Mouse (Mus musculus) MEL (cell line): ENCODE data around the gene Pawr. TPM values are rescaled to one million over a fixed set of nuclear protein-coding genes. Genes with fewer than 3 reads are reported as not detected.

Experiments
- DNase-seq: peaks from one replicate; pipeline ENCODE4 v3.0.0; 2011; ENCODE audit warnings: low read depth, low spot score
- H3K27ac ChIP-seq: 2 replicates; pipeline ENCODE4 v1.5.1; 2012; ENCODE audit warnings: low read depth, mild to moderate bottlenecking, control low read depth, low read length, moderate library complexity; ENCODE audit not compliant: control insufficient read depth
- H3K27me3 ChIP-seq, 2 experiments: fragments of 150-350 bp in 1 of 2; sonication (generic) in 1 of 2; 2 replicates each; pipeline ENCODE4 v1.6.1; 2012; ENCODE audit warnings: low read length in 2 of 2, mild to moderate bottlenecking in 2 of 2, improper control_type of control experiment in 1 of 2, moderate library complexity in 1 of 2; ENCODE audit not compliant: insufficient read depth in 2 of 2, control insufficient read depth in 1 of 2
- H3K36me3 ChIP-seq, 2 experiments: 2 replicates each; pipeline ENCODE4 v1.6.1; 2012 to 2014; ENCODE audit warnings: low read length in 2 of 2, improper control_type of control experiment in 1 of 2, inconsistent platforms in 1 of 2, mild to moderate bottlenecking in 1 of 2; ENCODE audit not compliant: insufficient read depth in 2 of 2, control insufficient read depth in 1 of 2
- H3K4me1 ChIP-seq, 2 experiments: fragments of 150-350 bp in 1 of 2; sonication (generic) in 1 of 2; 2 replicates each; pipeline ENCODE4 v1.6.1; 2012; ENCODE audit warnings: low read length in 2 of 2, improper control_type of control experiment in 1 of 2, mild to moderate bottlenecking in 1 of 2; ENCODE audit not compliant: insufficient read depth in 2 of 2, control insufficient read depth in 1 of 2
- H3K4me3 ChIP-seq, 2 experiments: fragments of 150-350 bp in 1 of 2; sonication (generic) in 1 of 2; 2 replicates each; pipeline ENCODE4 v1.5.1; 2012; ENCODE audit warnings: low read depth in 2 of 2, low read length in 2 of 2, mild to moderate bottlenecking in 2 of 2, moderate library complexity in 2 of 2, control low read depth in 1 of 2, improper control_type of control experiment in 1 of 2; ENCODE audit not compliant: control insufficient read depth in 1 of 2, insufficient read depth in 1 of 2
- H3K79me2 ChIP-seq: 2 replicates; pipeline ENCODE4 v1.6.1; 2012; ENCODE audit warnings: mild to moderate bottlenecking, low read length, moderate library complexity; ENCODE audit not compliant: control insufficient read depth, poor library complexity, insufficient read depth
- H3K9ac ChIP-seq: 2 replicates; pipeline ENCODE4 v1.6.1; 2012; ENCODE audit warnings: low read depth, mild to moderate bottlenecking, control low read depth, low read length, moderate library complexity; ENCODE audit not compliant: control insufficient read depth, poor library complexity, severe bottlenecking
- H3K9me3 ChIP-seq: fragments of 150-350 bp; sonication (generic); replicated peaks from 2 replicates; pipeline ENCODE4 v1.6.1; 2012; ENCODE audit warnings: mild to moderate bottlenecking, low read length, improper control_type of control experiment, moderate library complexity; ENCODE audit not compliant: insufficient read depth
- BHLHE40 ChIP-seq: IDR thresholded peaks from 2 replicates; pipeline ENCODE4 v1.6.1; 2012; ENCODE audit warnings: low read depth, mild to moderate bottlenecking, inconsistent platforms, low read length, improper control_type of control experiment, borderline replicate concordance
- CHD1 ChIP-seq: IDR thresholded peaks from 2 replicates; pipeline ENCODE4 v1.6.1; 2012; ENCODE audit warnings: low read depth, mild to moderate bottlenecking, inconsistent platforms, low read length, improper control_type of control experiment
- CHD2 ChIP-seq: IDR thresholded peaks from 2 replicates; pipeline ENCODE4 v1.6.1; 2011; ENCODE audit warnings: low read length, improper control_type of control experiment
- CTCF ChIP-seq, 3 experiments: IDR thresholded peaks in 2 of 3; conservative IDR thresholded peaks in 1 of 3; 2 replicates each; pipeline ENCODE4 v1.5.1; 2011 to 2012; ENCODE audit warnings: low read length in 3 of 3, low read depth in 2 of 3, mild to moderate bottlenecking in 2 of 3, improper control_type of control experiment in 1 of 3, inconsistent platforms in 1 of 3, mixed read lengths in 1 of 3, moderate library complexity in 1 of 3; ENCODE audit not compliant: control insufficient read depth in 1 of 3, insufficient read depth in 1 of 3, poor library complexity in 1 of 3, severe bottlenecking in 1 of 3
- E2F4 ChIP-seq: IDR thresholded peaks from 2 replicates; pipeline ENCODE4 v1.6.1; 2011; ENCODE audit warnings: low read depth, low read length, improper control_type of control experiment, borderline replicate concordance
- EP300 ChIP-seq, 2 experiments: IDR thresholded peaks; 2 replicates each; pipeline ENCODE4 v1.6.1; 2011; ENCODE audit warnings: improper control_type of control experiment in 2 of 2, low read length in 2 of 2, low read depth in 1 of 2, mild to moderate bottlenecking in 1 of 2
- GABPA ChIP-seq: IDR thresholded peaks from 2 replicates; pipeline ENCODE4 v1.6.1; 2012; ENCODE audit warnings: low read depth, mild to moderate bottlenecking, inconsistent platforms, low read length, improper control_type of control experiment, moderate library complexity
- GATA1 ChIP-seq: IDR thresholded peaks from 2 replicates; pipeline ENCODE4 v1.6.1; 2011; ENCODE audit warnings: low read depth, low read length, improper control_type of control experiment
- HCFC1 ChIP-seq: IDR thresholded peaks from 2 replicates; pipeline ENCODE4 v1.6.1; 2012; ENCODE audit warnings: low read depth, mild to moderate bottlenecking, inconsistent platforms, low read length, improper control_type of control experiment, moderate library complexity
- KAT2A ChIP-seq: conservative IDR thresholded peaks from 2 replicates; pipeline ENCODE4 v1.6.1; 2012; ENCODE audit warnings: low read depth, low read length, improper control_type of control experiment, inconsistent platforms
- MAFK ChIP-seq: IDR thresholded peaks from 2 replicates; pipeline ENCODE4 v1.6.1; 2011; ENCODE audit warnings: low read depth, mild to moderate bottlenecking, low read length, improper control_type of control experiment, borderline replicate concordance
- MAX ChIP-seq: IDR thresholded peaks from 2 replicates; pipeline ENCODE4 v1.6.1; 2011; ENCODE audit warnings: low read length, improper control_type of control experiment
- MEF2A ChIP-seq: IDR thresholded peaks from 2 replicates; pipeline ENCODE4 v1.6.1; 2014; ENCODE audit warnings: low read depth, mild to moderate bottlenecking, inconsistent platforms, low read length, improper control_type of control experiment; ENCODE audit not compliant: poor library complexity, insufficient replicate concordance, severe bottlenecking; ENCODE audit errors: extremely low read depth
- MXI1 ChIP-seq: IDR thresholded peaks from 2 replicates; pipeline ENCODE4 v1.6.1; 2011; ENCODE audit warnings: mild to moderate bottlenecking, low read depth, low read length, improper control_type of control experiment
- MYB ChIP-seq: IDR thresholded peaks from 2 replicates; pipeline ENCODE4 v1.6.1; 2011; ENCODE audit warnings: mild to moderate bottlenecking, low read depth, low read length, improper control_type of control experiment
- MYC ChIP-seq: IDR thresholded peaks from 2 replicates; pipeline ENCODE4 v1.6.1; 2011; ENCODE audit warnings: low read depth, mild to moderate bottlenecking, low read length, improper control_type of control experiment, moderate library complexity
- NRF1 ChIP-seq: IDR thresholded peaks from 2 replicates; pipeline ENCODE4 v1.6.1; 2014; ENCODE audit warnings: low read depth, mild to moderate bottlenecking, inconsistent platforms, low read length, improper control_type of control experiment, moderate library complexity; ENCODE audit not compliant: poor library complexity, insufficient read depth, severe bottlenecking
- POLR2A ChIP-seq, 2 experiments: IDR thresholded peaks; 2 replicates each; pipeline ENCODE4 v1.6.1; 2011 to 2012; ENCODE audit warnings: low read length in 2 of 2, mild to moderate bottlenecking in 2 of 2, control low read depth in 1 of 2, improper control_type of control experiment in 1 of 2, low read depth in 1 of 2, moderate library complexity in 1 of 2; ENCODE audit not compliant: control insufficient read depth in 1 of 2, insufficient read depth in 1 of 2, poor library complexity in 1 of 2
- POLR2AphosphoS5 ChIP-seq: IDR thresholded peaks from 2 replicates; pipeline ENCODE4 v1.6.1; 2012; ENCODE audit warnings: low read depth, borderline replicate concordance, mild to moderate bottlenecking, inconsistent platforms, low read length, moderate library complexity, mixed read lengths
- SIN3A ChIP-seq: IDR thresholded peaks from 2 replicates; pipeline ENCODE4 v1.6.1; 2012; ENCODE audit warnings: low read length, improper control_type of control experiment, inconsistent platforms
- SMC3 ChIP-seq: IDR thresholded peaks from 2 replicates; pipeline ENCODE4 v1.6.1; 2011; ENCODE audit warnings: low read depth, low read length, improper control_type of control experiment
- TBP ChIP-seq: IDR thresholded peaks from 2 replicates; pipeline ENCODE4 v1.8.0; 2011; ENCODE audit warnings: low read depth, low read length, improper control_type of control experiment
- TCF12 ChIP-seq: IDR thresholded peaks from 2 replicates; pipeline ENCODE4 v1.6.1; 2014; ENCODE audit warnings: low read depth, mild to moderate bottlenecking, inconsistent platforms, low read length, improper control_type of control experiment, moderate library complexity
- USF1 ChIP-seq: IDR thresholded peaks from 2 replicates; pipeline ENCODE4 v1.6.1; 2014; ENCODE audit warnings: low read depth, mild to moderate bottlenecking, inconsistent platforms, low read length, improper control_type of control experiment, moderate library complexity
- USF2 ChIP-seq, 2 experiments: IDR thresholded peaks; 2 replicates each; pipeline ENCODE4 v1.6.1; 2011 to 2012; ENCODE audit warnings: improper control_type of control experiment in 2 of 2, low read length in 2 of 2, borderline replicate concordance in 1 of 2, inconsistent platforms in 1 of 2, low read depth in 1 of 2, mild to moderate bottlenecking in 1 of 2; ENCODE audit not compliant: insufficient read depth in 1 of 2
- ZKSCAN1 ChIP-seq: IDR thresholded peaks from 2 replicates; pipeline ENCODE4 v1.6.1; 2012; ENCODE audit warnings: low read depth, mild to moderate bottlenecking, inconsistent platforms, low read length, improper control_type of control experiment, moderate library complexity
- ZMIZ1 ChIP-seq: IDR thresholded peaks from 2 replicates; pipeline ENCODE4 v1.6.1; 2012; ENCODE audit warnings: low read depth, mild to moderate bottlenecking, inconsistent platforms, low read length, improper control_type of control experiment, moderate library complexity
- polyA plus RNA-seq, 2 experiments: library from polyadenylated mRNA; stranded (reverse) in 1 of 2; unstranded in 1 of 2; fragments of >175 nt in 1 of 2; fragments of >200 nt in 1 of 2; gene quantifications; 2 replicates each; pipeline versions ENCODE4 v1.2.1 to v1.2.4; 2012; ENCODE audit warnings: low replicate concordance in 2 of 2, low read depth in 1 of 2; ENCODE audit not compliant: insufficient read length in 2 of 2, insufficient read depth in 1 of 2, missing spikeins in 1 of 2
- total RNA-seq: library from RNA; depleted of rRNA; stranded (reverse); fragments of 300-350 nt; gene quantifications from 2 replicates; pipeline ENCODE4 v1.2.3, GENCODE M21; 2012

Gene Pawr
- total and polyA plus RNA-seq, 3 experiments: 20.7 to 29.6 TPM; not detected in 1

- Histone ChIP-seq H3K9ac (no peak overlapping the region), H3K36me3 (peaks cover 0 to 3% of the 10 kb centered on the region in 2 experiments), H3K79me2 (no peaks in the 10 kb centered on the region)
Observed at GRCm38 (mm10) chr10:108284445-108284844, 47.5 kb upstream of the Pawr start.

GRCm38 (mm10) chr10:108284977-108285376, 46.9 kb upstream of the Pawr start:
- no peak overlapping the region for H3K9ac ChIP-seq
- no peak for DNase-seq
- H3K27ac ChIP-seq: no peak overlapping the region
- no peak for TF ChIP-seq CHD2
- no peak for TF ChIP-seq MXI1
- no peak for TF ChIP-seq POLR2AphosphoS5
- no peak for TF ChIP-seq USF1
- no peak for TF ChIP-seq BHLHE40
- no peak for TF ChIP-seq SIN3A
- no peak for TF ChIP-seq GATA1
- TF ChIP-seq MAFK: no peak
- no peak for TF ChIP-seq ZMIZ1
- TF ChIP-seq E2F4: no peak
- TF ChIP-seq POLR2A (IDR thresholded peaks at IDR 0.05; ENCODE audit: control insufficient read depth in 1 of 2, insufficient read depth in 1 of 2, low read depth in 1 of 2, low read length in 2 of 2, poor library complexity in 1 of 2): no peak
- no peak for TF ChIP-seq CHD1
- TF ChIP-seq KAT2A: no peak
- no peak for TF ChIP-seq ZKSCAN1
- TF ChIP-seq SMC3: no peak
- H3K4me3 ChIP-seq: no peak overlapping the region
- H3K27me3 ChIP-seq: no peaks in the 10 kb centered on the region
- H3K79me2 ChIP-seq: no peaks in the 10 kb centered on the region
- peaks cover 0 to 3% of the 10 kb centered on the region in 2 experiments; a peak in 3 of 4 replicates for H3K36me3 ChIP-seq
- peaks cover 1 to 4% of the 10 kb centered on the region in 2 experiments; a peak in 1 of 4 replicates for H3K4me1 ChIP-seq
- H3K9me3 ChIP-seq: no peaks in the 10 kb centered on the region

More at GRCm38 (mm10) chr10:108284445-108284844, 47.5 kb upstream of the Pawr start:
- Histone ChIP-seq H3K4me1 (peaks cover 1 to 4% of the 10 kb centered on the region in 2 experiments; a peak in 1 of 4 replicates), H3K27me3 (no peaks in the 10 kb centered on the region), H3K4me3 (no peak overlapping the region), H3K27ac (no peak overlapping the region), H3K9me3 (no peaks in the 10 kb centered on the region)
- no peak for DNase-seq
- TF ChIP-seq CTCF (IDR thresholded peaks at IDR 0.05 in 2 of 3, conservative IDR thresholded peaks at IDR 0.05 in 1 of 3; ENCODE audit: control insufficient read depth in 1 of 3, insufficient read depth in 1 of 3, low read depth in 2 of 3, low read length in 3 of 3, poor library complexity in 1 of 3, severe bottlenecking in 1 of 3) (no peak), BHLHE40 (no peak), MEF2A (no peak), MYC (no peak), EP300 (IDR thresholded peaks at IDR 0.05; ENCODE audit: low read depth in 1 of 2, low read length in 2 of 2) (no peak), HCFC1 (no peak), CHD1 (no peak), POLR2AphosphoS5 (no peak), KAT2A (no peak), MAX (no peak), MYB (no peak), GABPA (no peak), NRF1 (no peak), TBP (no peak), TCF12 (no peak), USF2 (IDR thresholded peaks at IDR 0.05; ENCODE audit: borderline replicate concordance in 1 of 2, insufficient read depth in 1 of 2, low read depth in 1 of 2, low read length in 2 of 2) (no peak)
